Mouse (Mus musculus) liver, embryonic 13.5 days (tissue): Measurements from ENCODE around the gene Pnn. TPM values are rescaled to one million over a fixed set of nuclear protein-coding genes. Genes with fewer than 3 reads are reported as not detected.
A peak's percentile ranks its signal among the peaks of the same experiment; 100 is the strongest.

Source experiments
- ATAC-seq: fragments of 200-750 bp; cut with Nextera tagmentation; 2 replicates; pipeline ENCODE4 v1.8.0; 2017; ENCODE audit warnings: low read depth, mild to moderate bottlenecking, moderate number of reproducible peaks, moderate library complexity
- DNase-seq: peaks from one replicate; pipeline ENCODE4 v3.0.0; 2022
- H3K27ac ChIP-seq: fragments of 300-500 bp; sonication (generic); 2 replicates; pipeline ENCODE4 v1.5.1; 2015; ENCODE audit warnings: moderate library complexity, mild to moderate bottlenecking, inconsistent platforms
- H3K27me3 ChIP-seq: fragments of 300-500 bp; sonication (generic); 2 replicates; pipeline ENCODE4 v1.6.1; 2015; ENCODE audit warnings: mild to moderate bottlenecking, inconsistent platforms
- H3K36me3 ChIP-seq: fragments of 300-500 bp; sonication (generic); 2 replicates; pipeline ENCODE4 v1.6.1; 2015; ENCODE audit warnings: mild to moderate bottlenecking, inconsistent platforms
- H3K4me1 ChIP-seq: fragments of 300-500 bp; sonication (generic); replicated peaks from 2 replicates; pipeline ENCODE4 v1.6.1; 2015; ENCODE audit warnings: inconsistent platforms
- H3K4me2 ChIP-seq: fragments of 300-500 bp; sonication (generic); 2 replicates; pipeline ENCODE4 v1.6.1; 2015; ENCODE audit warnings: inconsistent platforms, mild to moderate bottlenecking, moderate library complexity
- H3K4me3 ChIP-seq: fragments of 300-500 bp; sonication (generic); replicated peaks from 2 replicates; pipeline ENCODE4 v1.5.1; 2015; ENCODE audit warnings: mild to moderate bottlenecking, inconsistent platforms
- H3K9ac ChIP-seq: fragments of 300-500 bp; sonication (generic); 2 replicates; pipeline ENCODE4 v1.6.1; 2015; ENCODE audit warnings: mild to moderate bottlenecking, inconsistent platforms
- H3K9me3 ChIP-seq: fragments of 300-500 bp; sonication (generic); replicated peaks from 2 replicates; pipeline ENCODE4 v1.6.1; 2016; ENCODE audit warnings: inconsistent platforms
- WGBS: fragments of 180-500 bp; shearing (Covaris S2); methylation state at CpG from one replicate; pipeline ENCODE4 v1.1.7; 2015; ENCODE audit not compliant: insufficient replicate concordance; 5-methylcytosine and 5-hydroxymethylcytosine counted together
- polyA plus RNA-seq: library from polyadenylated mRNA; unstranded; fragments of >200 nt; fragmentation: Nextera tagmentation; extraction: Ambion mirVana; gene quantifications from 2 replicates; pipeline ENCODE4 v1.2.1, GENCODE M21; 2015

Gene Pnn
- polyA plus RNA-seq, 1 experiment from 2014 or later, result 43.9 TPM

DNA sequence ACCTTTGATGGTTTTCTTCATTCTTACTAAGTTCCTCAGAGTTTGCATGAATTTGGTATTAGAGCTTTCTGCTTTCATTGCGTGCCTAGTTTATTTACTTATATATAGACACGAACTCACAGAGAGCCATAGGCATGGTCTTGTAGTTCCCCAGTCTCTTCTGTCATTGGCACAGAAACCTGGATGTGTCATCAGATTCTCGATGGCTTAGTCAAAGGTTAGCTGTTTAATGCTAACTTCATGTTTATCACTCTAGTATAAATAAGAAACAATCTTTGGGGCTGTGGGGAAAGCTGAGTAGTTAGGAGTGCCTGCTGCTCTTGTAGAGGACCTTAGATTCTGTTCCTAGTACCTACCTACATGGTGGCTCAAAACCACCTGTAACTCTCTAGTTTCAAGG is 10.3 kb downstream of the Pnn start:
- no peak overlapping the region for H3K9ac ChIP-seq
- H3K4me1 ChIP-seq, result no peaks in the 10 kb centered on the region
- 76% methylated on average over 3 of the region's 3 CpGs for WGBS
- H3K36me3 ChIP-seq, result peaks cover 19% of the 10 kb centered on the region
- no peaks in the 10 kb centered on the region for H3K9me3 ChIP-seq
- no peak for ATAC-seq
- H3K4me3 ChIP-seq, result no peak overlapping the region
- H3K4me2 ChIP-seq, result no peak overlapping the region
- H3K27ac ChIP-seq, result no peak overlapping the region
- DNase-seq, result no peak
- H3K27me3 ChIP-seq, result no peaks in the 10 kb centered on the region

DNA sequence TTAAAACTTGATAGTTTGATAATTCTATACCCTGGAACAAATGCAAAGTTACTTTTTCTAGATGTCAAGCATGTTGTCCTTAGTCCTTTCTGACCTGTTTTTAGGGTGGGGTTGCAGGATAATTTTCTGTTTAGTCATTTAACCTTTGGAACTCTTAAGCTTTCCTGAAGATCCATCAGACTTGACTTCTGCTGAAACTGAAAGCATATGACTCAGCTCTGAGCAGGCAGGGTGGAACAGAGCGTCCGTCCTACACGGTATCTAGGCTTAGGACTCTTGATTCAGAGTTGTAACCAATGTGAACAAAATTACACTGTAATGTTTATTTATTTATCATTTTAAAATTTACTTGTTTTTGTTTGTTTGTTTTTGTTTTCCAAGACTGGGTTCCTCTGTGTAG is 11.2 kb downstream of the Pnn start:
- 86% methylated on average over 3 of the region's 3 CpGs for WGBS
- Histone ChIP-seq H3K27me3 (no peaks in the 10 kb centered on the region), H3K9ac (no peak overlapping the region), H3K9me3 (no peaks in the 10 kb centered on the region), H3K36me3 (peaks cover 11% of the 10 kb centered on the region), H3K4me1 (no peaks in the 10 kb centered on the region), H3K27ac (no peak overlapping the region), H3K4me2 (no peak overlapping the region), H3K4me3 (no peak overlapping the region)
- no peak for DNase-seq
- no peak for ATAC-seq

DNA sequence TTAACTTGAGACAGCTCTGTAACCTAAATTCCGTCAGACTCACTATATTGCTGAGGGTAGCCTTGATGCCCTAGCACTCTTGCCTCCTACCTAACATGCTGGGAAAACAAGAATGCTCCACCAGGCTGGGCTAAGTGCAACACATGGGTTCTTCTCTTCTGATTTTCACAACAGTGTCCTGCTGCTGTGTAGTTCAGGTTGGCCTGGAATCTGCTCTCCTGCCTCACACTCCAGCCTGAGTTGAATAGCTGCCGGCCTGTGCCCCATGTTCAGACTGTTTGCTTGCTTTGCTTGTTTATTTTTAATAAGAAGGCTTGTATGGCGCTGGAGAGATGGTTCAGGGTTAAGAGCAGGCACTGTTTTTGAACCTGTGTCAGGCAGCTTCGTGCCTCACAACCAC is 13.8 kb downstream of the Pnn start:
- WGBS, result 80% methylated on average over 4 of the region's 4 CpGs

DNA sequence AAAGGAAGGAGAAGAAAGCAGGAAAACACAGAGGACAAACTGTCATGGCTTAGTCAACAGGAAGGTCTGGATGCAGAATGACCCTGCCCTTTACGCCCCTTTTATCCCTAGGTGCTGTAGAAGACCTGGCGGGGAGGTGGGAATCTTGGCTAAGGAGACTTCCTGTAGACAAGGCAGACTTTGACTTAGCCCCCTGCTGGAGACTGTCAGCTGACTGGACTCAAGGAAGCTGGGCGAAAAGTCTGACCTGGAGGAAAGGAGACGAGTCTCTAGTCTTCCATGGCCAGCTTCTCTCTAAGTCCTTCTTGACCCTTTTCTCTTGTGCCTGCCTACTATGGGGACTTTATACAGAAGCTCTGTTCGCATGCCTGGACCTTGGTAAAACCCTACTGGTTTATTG is 17.8 kb downstream of the Pnn start:
- no peaks in the 10 kb centered on the region for H3K9me3 ChIP-seq
- no peak for DNase-seq
- WGBS, result 51% methylated on average over 5 of the region's 5 CpGs

More for the DNA sequence above, 13.8 kb downstream of the Pnn start:
- Histone ChIP-seq H3K9ac (no peak overlapping the region), H3K4me1 (no peaks in the 10 kb centered on the region), H3K4me3 (no peak overlapping the region), H3K4me2 (no peak overlapping the region), H3K27ac (no peak overlapping the region), H3K9me3 (no peaks in the 10 kb centered on the region), H3K27me3 (no peaks in the 10 kb centered on the region), H3K36me3 (no peaks in the 10 kb centered on the region)
- no peak for ATAC-seq
- no peak for DNase-seq

DNA sequence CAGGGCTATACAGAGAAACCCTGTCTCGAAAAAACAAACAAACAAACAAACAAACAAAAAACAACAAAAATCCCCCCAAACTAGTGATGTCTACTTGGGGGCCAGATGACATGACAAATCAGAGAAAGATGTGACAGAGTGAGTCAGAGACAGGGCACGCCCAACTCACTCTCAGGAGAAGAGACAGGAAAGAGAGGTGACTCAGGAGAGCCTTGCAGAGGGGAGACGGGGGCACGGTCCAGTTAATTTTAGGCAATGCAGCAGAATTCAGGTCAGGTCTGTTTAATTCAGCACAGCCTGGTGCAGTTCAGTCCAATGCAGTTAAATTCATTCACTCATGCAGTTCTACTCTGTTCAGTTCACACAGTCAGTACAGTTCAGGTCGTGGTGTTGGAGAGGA is 19.5 kb downstream of the Pnn start:
- no peak overlapping the region for H3K4me2 ChIP-seq
- 58% methylated on average over 5 of the region's 5 CpGs for WGBS
- no peak overlapping the region for H3K4me3 ChIP-seq
- no peaks in the 10 kb centered on the region for H3K9me3 ChIP-seq
- H3K36me3 ChIP-seq, result no peaks in the 10 kb centered on the region
- H3K27ac ChIP-seq, result no peak overlapping the region
- no peaks in the 10 kb centered on the region for H3K4me1 ChIP-seq
- no peaks in the 10 kb centered on the region for H3K27me3 ChIP-seq
- ATAC-seq (no peak), DNase-seq (no peak)
- H3K9ac ChIP-seq, result no peak overlapping the region

More for the DNA sequence above, 17.8 kb downstream of the Pnn start:
- Histone ChIP-seq H3K4me2 (no peak overlapping the region), H3K27ac (no peak overlapping the region), H3K4me1 (no peaks in the 10 kb centered on the region), H3K27me3 (no peaks in the 10 kb centered on the region), H3K9ac (no peak overlapping the region), H3K36me3 (no peaks in the 10 kb centered on the region), H3K4me3 (no peak overlapping the region)
- ATAC-seq, result no peak

DNA sequence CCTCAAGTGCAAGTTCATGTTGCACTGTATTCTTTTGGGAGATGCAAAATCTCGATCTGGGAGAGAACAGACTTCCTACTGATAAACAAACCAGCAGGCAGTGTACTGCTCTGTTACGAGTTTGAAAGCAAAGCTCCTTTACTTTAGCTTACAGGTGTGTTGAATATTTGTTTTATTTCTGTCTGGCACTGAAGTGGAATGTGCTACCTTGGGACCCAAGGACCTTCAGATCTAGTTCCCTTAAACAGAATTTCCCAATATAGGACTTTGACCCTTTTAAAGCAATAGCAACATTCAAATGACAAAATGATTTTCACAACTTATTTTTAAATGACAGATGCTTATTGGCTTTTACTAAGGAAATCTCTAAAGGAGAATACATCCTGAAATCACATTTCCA is 26.9 kb downstream of the Pnn start:
- no peaks in the 10 kb centered on the region for H3K9me3 ChIP-seq
- no peak overlapping the region for H3K27ac ChIP-seq
- H3K9ac ChIP-seq, result no peak overlapping the region
- no peak for DNase-seq
- no peaks in the 10 kb centered on the region for H3K4me1 ChIP-seq
- H3K36me3 ChIP-seq, result no peaks in the 10 kb centered on the region
- H3K27me3 ChIP-seq, result no peaks in the 10 kb centered on the region
- 23% methylated on average over 2 of the region's 2 CpGs for WGBS
- no peak for ATAC-seq
- H3K4me2 ChIP-seq, result no peak overlapping the region
- H3K4me3 ChIP-seq, result no peak overlapping the region

DNA sequence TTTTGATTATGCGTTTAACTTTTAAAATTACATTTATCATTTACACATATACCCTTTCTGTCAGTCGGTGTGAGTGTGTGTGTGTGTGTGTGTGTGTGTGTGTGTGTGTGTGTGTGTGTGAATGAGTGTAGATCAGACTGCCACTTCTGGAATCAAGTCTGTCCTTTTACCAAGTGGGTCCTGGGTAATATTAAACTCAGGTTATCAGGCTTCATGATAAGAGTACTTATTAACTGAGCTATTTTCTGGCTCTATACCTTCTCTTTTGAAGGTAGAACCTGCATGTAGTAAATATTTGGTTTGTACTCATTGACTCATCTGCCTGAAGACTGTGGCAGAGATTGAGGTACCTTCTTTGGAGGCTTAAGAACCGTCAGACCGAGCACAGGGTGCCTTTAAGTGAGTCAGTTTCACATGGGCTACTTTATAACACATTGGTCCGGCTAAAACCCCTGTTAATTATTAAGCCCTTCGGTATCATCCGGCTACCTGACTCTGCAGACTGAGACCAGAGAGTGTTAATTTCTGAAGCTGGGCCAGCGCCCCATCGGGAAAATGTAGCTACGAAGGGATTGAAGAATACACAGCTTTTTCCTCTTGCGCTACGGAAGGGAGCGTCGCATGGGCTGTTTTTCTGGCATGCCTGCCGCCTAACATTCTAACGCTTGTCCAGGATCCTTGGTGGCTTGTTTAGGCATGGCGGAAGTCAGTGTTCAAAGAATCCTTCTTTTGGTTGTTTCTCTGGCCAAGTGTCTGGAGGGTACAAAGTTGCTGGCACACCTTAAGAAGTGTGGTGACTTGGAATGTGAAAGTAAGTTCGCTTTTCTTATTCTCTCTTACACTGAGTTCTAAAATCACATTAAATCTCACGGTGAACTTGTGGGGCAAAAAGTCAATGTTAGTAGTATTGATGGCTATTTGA is 28.7 kb downstream of the Pnn start, which contains the start of gene Mia2:
Gene Mia2, plus strand, starts transcription at position 696 of the 922 bp plus-strand sequence.
- WGBS, result 68% methylated on average over 19 of the region's 19 CpGs
- Histone ChIP-seq H3K4me1 (no peaks in the 10 kb centered on the region), H3K9ac (peak within 1 kb of the TSS; percentile 41; the same call in 1 of the 2 replicates), H3K27ac (peak within 1 kb of the TSS; percentile 66), H3K4me2 (no peak within 1 kb of the TSS), H3K27me3 (no peaks in the 10 kb centered on the region), H3K4me3 (peak within 1 kb of the TSS; percentile 43), H3K36me3 (no peaks in the 10 kb centered on the region), H3K9me3 (no peaks in the 10 kb centered on the region)
- DNase-seq (no peak), ATAC-seq (peak; percentile 60; the same call in 1 of the 2 replicates)

DNA sequence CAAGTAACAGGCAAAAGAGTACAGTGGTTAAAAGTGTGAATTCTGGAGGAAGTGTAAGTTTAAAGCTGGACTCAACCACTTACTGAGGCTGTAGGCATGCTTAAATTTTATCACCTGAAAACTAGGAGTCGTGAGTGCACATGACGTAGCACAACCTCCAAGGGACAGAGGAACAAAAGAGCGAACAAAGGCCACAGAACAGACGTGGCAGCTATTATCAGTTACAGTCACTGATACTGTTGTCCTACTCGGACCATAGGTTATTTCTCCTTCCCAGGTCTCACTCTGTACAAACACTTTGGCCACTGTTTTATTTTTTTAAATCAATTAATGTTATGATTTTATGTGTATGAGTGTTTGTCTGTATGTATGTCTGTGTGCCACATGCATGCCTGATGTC is 38.1 kb downstream of the Pnn start:
- no peak overlapping the region for H3K4me3 ChIP-seq
- H3K9ac ChIP-seq, result no peak overlapping the region
- H3K36me3 ChIP-seq, result no peaks in the 10 kb centered on the region
- H3K4me1 ChIP-seq, result 0 out of 2 replicates have a peak, but pooled peaks cover 5% of the 10 kb centered on the region
- no peak for ATAC-seq
- DNase-seq, result no peak
- 52% methylated on average over 5 of the region's 5 CpGs for WGBS
- H3K27ac ChIP-seq, result no peak overlapping the region
- no peak overlapping the region for H3K4me2 ChIP-seq
- H3K9me3 ChIP-seq, result no peaks in the 10 kb centered on the region
- H3K27me3 ChIP-seq, result no peaks in the 10 kb centered on the region

DNA sequence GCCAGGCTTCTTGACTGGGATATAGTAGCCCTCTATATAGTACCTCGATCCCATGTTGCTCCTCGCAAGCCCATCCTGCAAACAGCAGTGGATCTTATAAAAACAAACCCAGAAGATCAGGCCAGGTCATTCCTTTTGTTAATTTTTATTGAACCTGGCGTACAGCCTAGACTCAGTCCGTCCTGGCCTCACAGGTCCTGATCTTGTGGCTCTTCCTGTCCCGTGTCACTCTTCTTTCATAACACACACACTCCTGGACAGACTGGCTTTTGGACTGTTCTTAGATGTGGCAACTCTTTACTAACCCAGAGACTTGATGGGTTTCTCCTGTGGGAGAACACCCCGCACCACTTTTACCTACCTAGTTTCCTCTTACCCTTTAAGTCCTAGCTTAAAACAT is 39.2 kb downstream of the Pnn start:
- 0 out of 2 replicates have a peak, but pooled peaks cover 5% of the 10 kb centered on the region for H3K4me1 ChIP-seq
- no peak overlapping the region for H3K9ac ChIP-seq
- peak; percentile 74 for ATAC-seq
- no peaks in the 10 kb centered on the region for H3K27me3 ChIP-seq
- no peaks in the 10 kb centered on the region for H3K36me3 ChIP-seq
- no peak for DNase-seq
- H3K4me3 ChIP-seq, result no peak overlapping the region
- no peak overlapping the region for H3K4me2 ChIP-seq
- WGBS, result 66% methylated on average over 6 of the region's 6 CpGs
- H3K9me3 ChIP-seq, result no peaks in the 10 kb centered on the region
- no peak overlapping the region; the same call in 1 of the 2 replicates for H3K27ac ChIP-seq

DNA sequence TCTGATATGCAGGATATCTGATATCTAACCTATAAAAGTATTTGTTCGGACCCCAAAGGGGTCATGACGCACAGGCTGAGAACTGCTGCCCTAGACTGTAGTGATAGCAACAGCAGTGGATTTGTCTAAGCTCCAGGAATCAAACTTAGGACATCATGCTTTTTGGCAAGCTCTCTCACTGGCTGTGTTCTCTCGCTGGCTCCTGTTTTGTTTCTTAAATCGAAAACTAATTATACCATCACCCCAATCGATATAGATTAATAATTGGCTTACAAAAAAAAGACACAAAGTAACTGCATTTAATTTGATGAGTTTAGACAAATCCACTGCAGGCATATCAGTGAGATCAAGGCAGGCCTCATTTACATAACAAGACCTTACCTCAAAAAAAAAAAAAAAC is 39.8 kb downstream of the Pnn start:
- no peaks in the 10 kb centered on the region for H3K9me3 ChIP-seq
- no peaks in the 10 kb centered on the region for H3K27me3 ChIP-seq
- no peak overlapping the region for H3K9ac ChIP-seq
- H3K36me3 ChIP-seq, result no peaks in the 10 kb centered on the region
- no peak for ATAC-seq
- DNase-seq, result no peak
- WGBS, result 80% methylated on average over 5 of the region's 5 CpGs
- no peak overlapping the region for H3K4me2 ChIP-seq
- H3K4me3 ChIP-seq, result no peak overlapping the region
- no peak overlapping the region for H3K27ac ChIP-seq
- H3K4me1 ChIP-seq, result 0 out of 2 replicates have a peak, but pooled peaks cover 5% of the 10 kb centered on the region

DNA sequence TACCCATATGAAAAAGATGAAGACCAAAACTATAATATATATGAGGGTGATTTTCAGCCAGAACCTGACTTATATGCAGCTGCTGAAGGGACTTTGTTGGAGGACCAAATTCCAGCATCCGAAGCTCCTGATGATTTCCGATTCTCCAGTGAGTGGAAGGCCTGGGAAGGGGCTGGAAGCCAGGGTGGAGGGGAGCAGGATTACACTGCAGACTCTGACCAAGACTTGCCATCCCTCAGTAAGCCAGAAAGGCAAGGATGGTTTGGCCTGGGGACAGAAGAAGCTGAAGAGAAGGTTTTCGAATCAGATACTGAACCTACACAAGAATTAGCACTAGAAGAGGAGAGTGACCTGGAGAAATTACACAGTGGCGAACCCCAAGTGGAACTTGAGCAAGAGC is 41.2 kb downstream of the Pnn start:
- H3K9ac ChIP-seq, result no peak overlapping the region
- DNase-seq (no peak), ATAC-seq (no peak)
- no peak overlapping the region for H3K4me2 ChIP-seq
- H3K4me1 ChIP-seq, result 0 out of 2 replicates have a peak, but pooled peaks cover 5% of the 10 kb centered on the region
- H3K36me3 ChIP-seq, result no peaks in the 10 kb centered on the region
- H3K27me3 ChIP-seq, result no peaks in the 10 kb centered on the region
- no peaks in the 10 kb centered on the region for H3K9me3 ChIP-seq
- H3K27ac ChIP-seq, result no peak overlapping the region
- H3K4me3 ChIP-seq, result no peak overlapping the region
- 63% methylated on average over 4 of the region's 4 CpGs for WGBS

DNA sequence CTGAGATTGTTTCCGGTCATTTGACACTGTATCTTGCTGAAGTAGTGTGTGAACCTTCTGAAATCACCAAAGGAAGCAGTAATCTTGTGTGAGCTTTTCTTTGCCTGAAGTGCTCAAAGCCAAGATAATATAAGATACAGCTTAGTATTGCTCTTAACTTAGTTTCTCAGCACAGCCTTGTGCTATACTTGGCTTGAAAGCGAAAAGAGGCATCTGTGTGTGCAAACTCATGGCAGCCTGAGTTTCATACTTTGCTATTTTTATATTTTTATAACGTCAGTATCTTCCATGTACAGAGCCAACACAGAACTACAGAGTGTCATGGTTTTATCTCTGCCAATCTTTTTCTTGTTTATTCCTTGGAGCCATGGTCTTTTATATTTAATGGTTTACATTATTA is 50.5 kb downstream of the Pnn start:
- Histone ChIP-seq H3K27me3 (no peaks in the 10 kb centered on the region), H3K9ac (no peak overlapping the region), H3K4me1 (no peaks in the 10 kb centered on the region), H3K4me2 (no peak overlapping the region), H3K27ac (no peak overlapping the region), H3K36me3 (no peaks in the 10 kb centered on the region), H3K4me3 (no peak overlapping the region), H3K9me3 (no peaks in the 10 kb centered on the region)
- ATAC-seq (no peak), DNase-seq (no peak)
- 61% methylated on average over 3 of the region's 3 CpGs for WGBS
